Mouse (Mus musculus): ENCODE data around the gene Ms4a18. TPM values are rescaled to one million over a fixed set of nuclear protein-coding genes. Genes with fewer than 3 reads are reported as not detected.

Gene Ms4a18
- polyA plus RNA-seq, 1 experiment from 2014 or later = not detected

- H3K27ac ChIP-seq = no peak overlapping the region
- no peak overlapping the region for H3K9ac ChIP-seq
- no peaks in the 10 kb centered on the region for H3K4me1 ChIP-seq
- H3K27me3 ChIP-seq = 0 out of 2 replicates have a peak, but pooled peaks cover 3% of the 10 kb centered on the region
- H3K9me3 ChIP-seq (replicated peaks) = no peaks in the 10 kb centered on the region
- H3K4me2 ChIP-seq = no peak overlapping the region
- H3K4me3 ChIP-seq (replicated peaks) = no peak overlapping the region
- H3K36me3 ChIP-seq = no peaks in the 10 kb centered on the region
- ATAC-seq (replicated peaks; ENCODE audit: low FRiP score) = no peak
Measured at GRCm38 (mm10) chr19:11037570-11037969, 19.7 kb upstream of the Ms4a18 start.

- no peaks in the 10 kb centered on the region for H3K9me3 ChIP-seq (replicated peaks)
- no peak overlapping the region for H3K4me3 ChIP-seq (replicated peaks)
- no peak for ATAC-seq (replicated peaks; ENCODE audit: low FRiP score)
- H3K36me3 ChIP-seq = no peaks in the 10 kb centered on the region
- H3K9ac ChIP-seq = no peak overlapping the region
- no peaks in the 10 kb centered on the region for H3K4me1 ChIP-seq
- no peak overlapping the region for H3K4me2 ChIP-seq
- H3K27ac ChIP-seq = no peak overlapping the region
- H3K27me3 ChIP-seq = no peaks in the 10 kb centered on the region
Measured at GRCm38 (mm10) chr19:11022382-11022781, 4.6 kb upstream of the Ms4a18 start.

GRCm38 (mm10) chr19:11017251-11017650, 580 bp downstream of the Ms4a18 start:
- Histone ChIP-seq H3K4me2 (no peak overlapping the region), H3K4me3 (replicated peaks) (no peak overlapping the region), H3K4me1 (no peaks in the 10 kb centered on the region), H3K9ac (no peak overlapping the region), H3K36me3 (no peaks in the 10 kb centered on the region), H3K27me3 (no peaks in the 10 kb centered on the region), H3K9me3 (replicated peaks) (no peaks in the 10 kb centered on the region), H3K27ac (no peak overlapping the region)
- WGBS = 70% methylated on average over 2 of the region's 2 CpGs
- ATAC-seq (replicated peaks; ENCODE audit: low FRiP score) = no peak

- Histone ChIP-seq H3K4me2 (no peak overlapping the region), H3K9ac (no peak overlapping the region), H3K36me3 (no peaks in the 10 kb centered on the region), H3K27me3 (no peaks in the 10 kb centered on the region), H3K4me3 (replicated peaks) (no peak overlapping the region), H3K27ac (no peak overlapping the region), H3K4me1 (no peaks in the 10 kb centered on the region), H3K9me3 (replicated peaks) (no peaks in the 10 kb centered on the region)
- 75% methylated on average over 1 of the region's 1 CpGs for WGBS
- ATAC-seq (replicated peaks; ENCODE audit: low FRiP score) = no peak
Measured at GRCm38 (mm10) chr19:11015998-11016397, 1.8 kb downstream of the Ms4a18 start.

GRCm38 (mm10) chr19:11015468-11015867, 2.4 kb downstream of the Ms4a18 start:
- no peak for ATAC-seq (replicated peaks; ENCODE audit: low FRiP score)
- no peak overlapping the region for H3K27ac ChIP-seq

GRCm38 (mm10) chr19:10993150-10993549, 24.7 kb downstream of the Ms4a18 start, which contains the start of gene Ms4a15:
Gene Ms4a15, minus strand, starts transcription at chr19:10993250.
- WGBS = 89% methylated on average over 7 of the region's 7 CpGs
- Histone ChIP-seq H3K4me2 (no peak within 1 kb of the TSS), H3K27me3 (no peaks in the 10 kb centered on the region), H3K4me3 (replicated peaks) (no peak within 1 kb of the TSS), H3K27ac (no peak within 1 kb of the TSS), H3K9ac (no peak within 1 kb of the TSS), H3K9me3 (replicated peaks) (no peaks in the 10 kb centered on the region), H3K36me3 (no peaks in the 10 kb centered on the region), H3K4me1 (peaks cover 7% of the 10 kb centered on the region; the same call in 1 of the 2 replicates)
- ATAC-seq (replicated peaks; ENCODE audit: low FRiP score) = no peak

More at GRCm38 (mm10) chr19:11015468-11015867, 2.4 kb downstream of the Ms4a18 start:
- Histone ChIP-seq H3K9me3 (replicated peaks) (no peaks in the 10 kb centered on the region), H3K27me3 (no peaks in the 10 kb centered on the region), H3K36me3 (no peaks in the 10 kb centered on the region), H3K4me3 (replicated peaks) (no peak overlapping the region), H3K9ac (no peak overlapping the region), H3K4me2 (no peak overlapping the region), H3K4me1 (no peaks in the 10 kb centered on the region)

GRCm38 (mm10) chr19:10991911-10992310, 25.9 kb downstream of the Ms4a18 start:
- H3K9ac ChIP-seq = no peak overlapping the region
- no peaks in the 10 kb centered on the region for H3K9me3 ChIP-seq (replicated peaks)
- no peaks in the 10 kb centered on the region for H3K36me3 ChIP-seq
- H3K4me2 ChIP-seq = no peak overlapping the region
- peaks cover 7% of the 10 kb centered on the region; the same call in 1 of the 2 replicates for H3K4me1 ChIP-seq
- no peak overlapping the region for H3K4me3 ChIP-seq (replicated peaks)
- ATAC-seq (replicated peaks; ENCODE audit: low FRiP score) = no peak
- no peaks in the 10 kb centered on the region for H3K27me3 ChIP-seq
- no peak overlapping the region for H3K27ac ChIP-seq

GRCm38 (mm10) chr19:10990751-10991150, 27.1 kb downstream of the Ms4a18 start:
- Histone ChIP-seq H3K4me2 (no peak overlapping the region), H3K4me3 (replicated peaks) (no peak overlapping the region), H3K4me1 (0 out of 2 replicates have a peak, but pooled peaks cover under 1% of the 10 kb centered on the region), H3K36me3 (no peaks in the 10 kb centered on the region), H3K9ac (no peak overlapping the region), H3K9me3 (replicated peaks) (no peaks in the 10 kb centered on the region), H3K27ac (no peak overlapping the region), H3K27me3 (no peaks in the 10 kb centered on the region)
- 13% methylated on average over 1 of the region's 1 CpGs for WGBS
- ATAC-seq (replicated peaks; ENCODE audit: low FRiP score) = no peak

- H3K9me3 ChIP-seq (replicated peaks) = no peaks in the 10 kb centered on the region
- no peak overlapping the region for H3K4me3 ChIP-seq (replicated peaks)
- H3K36me3 ChIP-seq = no peaks in the 10 kb centered on the region
- no peak for ATAC-seq (replicated peaks; ENCODE audit: low FRiP score)
- H3K27me3 ChIP-seq = no peaks in the 10 kb centered on the region
- H3K4me1 ChIP-seq = no peaks in the 10 kb centered on the region
- whole genome bisulfite sequencing = 95% methylated on average over 1 of the region's 1 CpGs
- H3K9ac ChIP-seq = no peak overlapping the region
- no peak overlapping the region for H3K27ac ChIP-seq
- H3K4me2 ChIP-seq = no peak overlapping the region
Measured at GRCm38 (mm10) chr19:10988563-10988962, 29.3 kb downstream of the Ms4a18 start.

GRCm38 (mm10) chr19:10985889-10986288, 31.9 kb downstream of the Ms4a18 start:
- no peak overlapping the region for H3K27ac ChIP-seq
- H3K4me2 ChIP-seq = no peak overlapping the region
- H3K9me3 ChIP-seq (replicated peaks) = no peaks in the 10 kb centered on the region
- H3K27me3 ChIP-seq = no peaks in the 10 kb centered on the region
- ATAC-seq (replicated peaks; ENCODE audit: low FRiP score) = no peak
- H3K36me3 ChIP-seq = no peaks in the 10 kb centered on the region
- H3K9ac ChIP-seq = no peak overlapping the region
- H3K4me3 ChIP-seq (replicated peaks) = no peak overlapping the region
- WGBS = 86% methylated on average over 4 of the region's 4 CpGs
- H3K4me1 ChIP-seq = no peaks in the 10 kb centered on the region

GRCm38 (mm10) chr19:10984551-10984950, 33.3 kb downstream of the Ms4a18 start:
- Histone ChIP-seq H3K27me3 (no peaks in the 10 kb centered on the region), H3K4me2 (no peak overlapping the region), H3K9me3 (replicated peaks) (no peaks in the 10 kb centered on the region), H3K27ac (no peak overlapping the region), H3K9ac (no peak overlapping the region), H3K4me3 (replicated peaks) (no peak overlapping the region), H3K4me1 (peaks cover 5% of the 10 kb centered on the region), H3K36me3 (no peaks in the 10 kb centered on the region)
- WGBS = 77% methylated on average over 13 of the region's 13 CpGs
- no peak for ATAC-seq (replicated peaks; ENCODE audit: low FRiP score)

GRCm38 (mm10) chr19:10983146-10983545, 34.7 kb downstream of the Ms4a18 start:
- H3K27me3 ChIP-seq = no peaks in the 10 kb centered on the region
- no peak; the same call in 1 of the 2 replicates for ATAC-seq (replicated peaks; ENCODE audit: low FRiP score)
- peak overlapping the region; percentile 48 for H3K4me2 ChIP-seq

GRCm38 (mm10) chr19:10980210-10980609, 37.6 kb downstream of the Ms4a18 start:
- Histone ChIP-seq H3K4me3 (replicated peaks) (no peak overlapping the region), H3K4me2 (no peak overlapping the region), H3K27me3 (no peaks in the 10 kb centered on the region), H3K9me3 (replicated peaks) (no peaks in the 10 kb centered on the region), H3K36me3 (no peaks in the 10 kb centered on the region), H3K27ac (no peak overlapping the region), H3K9ac (no peak overlapping the region), H3K4me1 (peaks cover 12% of the 10 kb centered on the region)
- no peak for ATAC-seq (replicated peaks; ENCODE audit: low FRiP score)
- 89% methylated on average over 5 of the region's 5 CpGs for WGBS

More at GRCm38 (mm10) chr19:10983146-10983545, 34.7 kb downstream of the Ms4a18 start:
- Histone ChIP-seq H3K4me1 (peaks cover 12% of the 10 kb centered on the region), H3K9me3 (replicated peaks) (no peaks in the 10 kb centered on the region), H3K9ac (no peak overlapping the region), H3K27ac (no peak overlapping the region), H3K4me3 (replicated peaks) (no peak overlapping the region), H3K36me3 (no peaks in the 10 kb centered on the region)
- WGBS = 22% methylated on average over 14 of the region's 14 CpGs

All from kidney, embryonic 15.5 days (tissue).